Mouse (Mus musculus) olfactory bulb, adult 2 months (tissue): Measurements from ENCODE around the gene Mtnr1a. TPM values are rescaled to one million over a fixed set of nuclear protein-coding genes. Genes with fewer than 3 reads are reported as not detected.
"Not testable (repeated sequence)": the region's sequence is repeated elsewhere in the genome, so short reads cannot be mapped to it uniquely, and the experiment has no call there.

Experiments
- H3K27ac ChIP-seq: fragments of 200-500 bp; 2 replicates; pipeline ENCODE4 v1.5.1; 2012; ENCODE audit warnings: low read depth, low read length; ENCODE audit not compliant: insufficient read depth
- H3K4me1 ChIP-seq: fragments of 200-500 bp; 2 replicates; pipeline ENCODE4 v1.6.1; 2012; ENCODE audit warnings: low read length; ENCODE audit not compliant: control insufficient read depth, insufficient read depth
- H3K4me3 ChIP-seq: fragments of 200-500 bp; 2 replicates; pipeline ENCODE4 v1.5.1; 2012; ENCODE audit warnings: mild to moderate bottlenecking, low read depth, low read length, moderate library complexity; ENCODE audit not compliant: insufficient read depth
- CTCF ChIP-seq: fragments of 200-500 bp; IDR thresholded peaks from 2 replicates; pipeline ENCODE4 v1.5.1; 2012; ENCODE audit warnings: low read depth, mild to moderate bottlenecking, low read length, moderate library complexity; ENCODE audit not compliant: insufficient read depth
- POLR2A ChIP-seq: fragments of 200-500 bp; IDR thresholded peaks from 2 replicates; pipeline ENCODE4 v1.6.1; 2012; ENCODE audit warnings: mild to moderate bottlenecking, low read depth, low read length, moderate library complexity; ENCODE audit not compliant: insufficient read depth
- WGBS: fragments of 180-500 bp; shearing (Covaris S2); methylation state at CpG from one replicate; pipeline ENCODE4 v1.1.7; 2018; 5-methylcytosine and 5-hydroxymethylcytosine counted together
- polyA plus RNA-seq: library from polyadenylated mRNA; stranded (reverse); fragments of >200 nt; gene quantifications from 2 replicates; pipeline ENCODE4 v1.2.4, GENCODE M21; 2012; ENCODE audit warnings: low replicate concordance; ENCODE audit not compliant: missing spikeins, insufficient read depth, insufficient read length

Gene Mtnr1a
- polyA plus RNA-seq, 1 experiment, result not detected

DNA sequence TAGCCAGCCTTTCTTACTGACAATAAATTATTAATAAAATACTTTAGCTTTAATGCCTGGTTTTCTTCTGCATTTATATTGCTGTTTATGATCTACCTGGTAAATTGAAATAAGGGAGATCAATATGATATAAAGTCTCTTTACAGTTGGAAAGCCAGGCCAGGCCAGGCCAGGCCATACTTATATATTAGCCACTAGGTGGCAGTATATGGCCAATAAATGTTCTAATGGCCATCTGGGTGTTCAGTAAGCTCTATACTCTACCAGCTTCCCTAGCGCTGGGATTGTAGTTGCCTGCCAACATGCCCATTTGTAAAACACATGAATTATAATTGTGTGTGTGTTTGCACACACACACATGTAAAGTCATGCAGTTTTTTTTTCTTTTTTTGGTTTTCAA is 16.7 kb upstream of the Mtnr1a start:
- WGBS, result 74% methylated on average over 1 of the region's 1 CpGs
- Histone ChIP-seq H3K4me1 (no peaks in the 10 kb centered on the region), H3K27ac (no peak overlapping the region), H3K4me3 (no peak overlapping the region)
- TF ChIP-seq CTCF (no peak), POLR2A (no peak)

DNA sequence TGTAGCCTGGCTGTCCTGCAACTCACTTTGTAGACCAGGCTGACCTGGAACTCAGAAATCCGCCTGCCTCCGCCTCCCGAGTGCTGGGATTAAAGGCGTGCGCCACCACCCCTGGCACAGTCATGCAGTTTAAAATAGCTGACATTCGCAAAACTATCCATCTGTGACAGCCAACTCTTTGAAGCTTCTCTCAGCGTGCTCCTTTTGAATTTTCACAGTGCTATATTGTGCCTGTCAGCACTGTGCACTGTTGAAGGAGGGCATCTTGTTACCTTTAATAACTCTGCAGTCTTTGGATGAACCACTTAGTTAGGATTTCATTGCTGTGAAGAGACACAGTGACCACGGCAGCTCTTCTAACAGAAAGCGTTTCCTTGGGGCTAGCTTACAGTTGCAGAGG is 16.3 kb upstream of the Mtnr1a start:
- Histone ChIP-seq H3K4me3 (no peak overlapping the region), H3K4me1 (no peaks in the 10 kb centered on the region), H3K27ac (no peak overlapping the region)
- no peak for TF ChIP-seq POLR2A
- TF ChIP-seq CTCF, result no peak
- 91% methylated on average over 9 of the region's 9 CpGs for WGBS

DNA sequence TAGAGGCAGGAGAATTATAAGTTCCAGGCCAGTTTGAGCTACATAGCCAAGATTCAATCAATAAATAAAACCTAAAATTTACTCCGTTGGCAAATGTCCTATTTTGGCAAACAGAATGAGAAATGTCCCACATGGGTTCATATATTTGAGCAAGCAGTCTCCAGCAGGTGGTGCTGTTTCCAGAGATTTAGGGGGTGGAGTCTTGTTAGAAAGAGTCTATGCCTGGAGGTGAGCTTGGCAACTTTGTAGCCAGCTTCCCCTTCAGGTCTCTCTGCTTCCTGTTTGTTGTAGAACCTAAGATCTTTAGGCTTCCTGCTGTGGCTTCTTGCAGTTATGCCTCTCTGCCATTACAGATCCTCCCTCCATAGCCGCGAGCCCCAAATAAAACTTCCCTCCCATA is 13.4 kb upstream of the Mtnr1a start:
- Histone ChIP-seq H3K4me1 (no peaks in the 10 kb centered on the region), H3K4me3 (no peak overlapping the region), H3K27ac (no peak overlapping the region)
- TF ChIP-seq POLR2A (no peak), CTCF (no peak)
- WGBS, result 96% methylated on average over 3 of the region's 3 CpGs

DNA sequence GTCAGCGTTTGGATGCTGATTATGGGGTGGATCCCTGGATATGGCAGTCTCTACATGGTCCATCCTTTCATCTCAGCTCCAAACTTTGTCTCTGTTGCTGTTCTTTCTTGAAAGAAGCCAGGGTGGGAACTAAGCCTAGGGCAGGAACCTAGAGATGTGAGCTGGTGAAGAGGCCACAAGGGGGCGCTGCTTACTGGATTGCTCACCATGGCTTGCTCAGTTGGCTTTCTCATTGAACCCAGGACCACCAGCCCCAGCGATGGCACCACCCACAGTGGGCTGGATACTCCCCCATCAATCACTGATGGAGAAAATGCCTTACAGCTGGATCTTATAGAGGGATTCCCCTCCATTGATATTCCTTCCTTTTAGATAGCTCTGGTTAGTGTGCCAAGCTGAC is 12.1 kb upstream of the Mtnr1a start:
- Histone ChIP-seq H3K27ac (no peak overlapping the region), H3K4me3 (no peak overlapping the region), H3K4me1 (no peaks in the 10 kb centered on the region)
- no peak for TF ChIP-seq CTCF
- TF ChIP-seq POLR2A, result no peak
- WGBS, result 29% methylated on average over 3 of the region's 3 CpGs

DNA sequence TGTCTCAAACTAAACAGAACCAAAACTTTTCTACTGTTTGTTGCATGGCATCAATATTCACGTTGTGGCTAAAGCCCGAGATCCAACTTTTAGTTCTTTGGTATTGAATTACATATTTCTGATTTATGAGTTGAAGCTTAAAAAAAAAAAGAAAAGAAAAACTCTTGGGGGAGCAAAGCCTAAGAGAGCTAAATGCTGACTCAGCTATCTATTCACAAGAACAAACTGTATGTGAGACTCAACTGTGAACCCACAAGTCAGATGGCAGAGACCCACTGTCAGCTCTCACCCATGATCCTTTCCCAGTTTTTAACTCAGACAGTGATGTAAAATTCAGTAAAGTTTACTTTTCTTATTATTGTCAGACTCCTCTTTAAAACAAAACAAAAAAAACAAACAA is 8.9 kb upstream of the Mtnr1a start:
- whole genome bisulfite sequencing, result 95% methylated on average over 2 of the region's 2 CpGs
- no peaks in the 10 kb centered on the region for H3K4me1 ChIP-seq
- H3K4me3 ChIP-seq, result no peak overlapping the region
- H3K27ac ChIP-seq, result no peak overlapping the region
- TF ChIP-seq POLR2A, result no peak
- TF ChIP-seq CTCF, result no peak

DNA sequence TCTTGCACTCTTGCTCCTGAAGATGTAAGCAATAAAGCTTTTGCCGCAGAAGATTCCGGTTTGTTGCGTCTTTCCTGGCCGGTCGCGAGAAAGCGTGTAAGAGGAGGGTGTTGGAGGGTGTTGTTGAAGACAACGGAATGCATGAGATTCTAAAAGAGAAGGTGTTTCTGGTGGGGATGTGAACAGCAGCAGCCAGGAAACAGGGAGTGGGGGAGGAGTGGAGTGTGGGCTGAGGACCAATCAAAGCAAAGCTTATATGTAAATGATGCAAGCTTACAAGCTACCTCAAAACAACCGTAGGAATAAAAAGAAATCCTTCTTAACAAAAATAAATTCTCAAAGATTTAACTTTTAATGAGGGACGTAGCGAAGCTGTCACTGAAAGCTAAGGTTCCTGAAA is 6.6 kb upstream of the Mtnr1a start:
- Histone ChIP-seq H3K4me1 (no peaks in the 10 kb centered on the region), H3K27ac (no peak overlapping the region), H3K4me3 (no peak overlapping the region)
- TF ChIP-seq POLR2A, result no peak
- TF ChIP-seq CTCF, result no peak
- 78% methylated on average over 11 of the region's 11 CpGs for WGBS

DNA sequence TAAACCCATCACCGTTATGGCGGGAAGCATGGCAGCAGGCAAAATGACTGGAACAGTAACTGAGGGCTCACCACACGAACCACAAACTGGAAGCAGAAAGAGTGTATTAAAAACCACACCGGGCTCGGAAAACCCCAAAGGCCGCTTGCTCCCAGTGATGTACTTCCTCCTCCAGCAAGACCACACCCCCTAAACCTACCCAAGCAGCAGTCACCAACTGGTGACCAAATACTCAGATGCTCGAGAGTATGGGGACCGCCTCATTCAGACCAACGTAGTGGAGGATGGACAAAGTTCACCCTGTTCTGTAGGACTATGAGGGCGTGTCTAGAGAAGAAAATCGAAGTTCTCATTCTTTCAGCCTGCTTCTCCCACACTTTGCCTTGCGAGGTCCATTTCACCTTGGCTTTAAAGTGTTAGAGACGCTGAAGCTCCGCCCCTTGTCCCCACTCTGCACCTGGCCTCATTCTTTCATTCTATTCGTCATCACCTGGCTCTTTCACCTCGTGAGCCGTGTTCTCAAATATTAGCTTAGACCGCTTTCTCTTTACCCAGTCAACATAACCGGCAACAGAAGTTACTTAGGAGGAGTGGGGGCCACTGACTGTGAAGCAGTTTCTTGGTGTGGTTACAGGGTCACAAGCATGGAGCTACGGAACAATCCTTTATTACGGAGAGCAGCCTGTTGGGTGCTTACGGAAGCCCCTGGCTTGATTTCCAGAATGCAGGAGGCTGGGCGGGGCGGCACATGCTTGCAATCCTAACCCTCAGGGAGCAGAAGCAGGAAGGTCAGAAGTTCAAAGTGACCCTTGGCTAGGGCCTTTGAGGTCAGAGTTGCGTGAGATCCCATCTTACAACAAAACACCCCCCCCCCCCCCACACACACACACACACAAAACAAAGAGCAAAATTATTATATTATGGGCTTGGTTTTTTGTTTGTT is 5.7 kb upstream of the Mtnr1a start:
- no peak overlapping the region for H3K4me3 ChIP-seq
- H3K27ac ChIP-seq, result no peak overlapping the region
- TF ChIP-seq POLR2A (no peak), CTCF (no peak)
- WGBS, result 88% methylated on average over 25 of the region's 25 CpGs
- H3K4me1 ChIP-seq, result no peaks in the 10 kb centered on the region

DNA sequence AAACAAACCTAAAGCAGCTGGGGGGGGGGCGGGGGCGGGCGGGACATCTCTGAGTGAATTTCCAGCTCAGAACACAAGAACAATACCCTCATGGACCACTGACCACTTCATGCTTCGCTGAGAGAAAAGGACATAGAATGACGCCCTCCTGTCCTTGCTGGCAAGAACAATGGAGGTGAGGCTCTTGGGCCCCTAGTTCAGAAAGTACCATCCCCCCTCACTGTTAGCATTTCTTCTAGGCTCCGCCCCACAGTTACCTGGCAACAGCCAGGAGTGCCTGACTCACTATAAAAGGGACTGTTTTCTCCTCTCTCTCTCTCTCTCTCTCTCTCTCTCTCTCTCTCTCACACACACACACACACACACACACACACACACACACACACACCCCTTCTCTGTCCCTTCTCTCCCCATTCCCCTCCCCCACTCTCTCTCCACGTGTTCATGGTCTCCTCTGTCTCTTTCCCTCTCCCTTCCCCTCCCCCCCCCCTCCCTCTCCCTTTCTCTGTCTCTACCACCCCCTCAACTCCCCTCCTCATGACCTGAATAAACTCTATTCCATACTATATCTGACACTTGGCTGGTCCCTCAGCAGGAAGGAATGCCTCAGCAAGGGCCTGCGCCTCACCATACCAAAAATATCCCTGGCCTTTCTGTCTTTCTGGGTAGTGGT is 4.6 kb upstream of the Mtnr1a start:
- no peak overlapping the region for H3K4me3 ChIP-seq
- 24% methylated on average over 8 of the region's 8 CpGs for WGBS

DNA sequence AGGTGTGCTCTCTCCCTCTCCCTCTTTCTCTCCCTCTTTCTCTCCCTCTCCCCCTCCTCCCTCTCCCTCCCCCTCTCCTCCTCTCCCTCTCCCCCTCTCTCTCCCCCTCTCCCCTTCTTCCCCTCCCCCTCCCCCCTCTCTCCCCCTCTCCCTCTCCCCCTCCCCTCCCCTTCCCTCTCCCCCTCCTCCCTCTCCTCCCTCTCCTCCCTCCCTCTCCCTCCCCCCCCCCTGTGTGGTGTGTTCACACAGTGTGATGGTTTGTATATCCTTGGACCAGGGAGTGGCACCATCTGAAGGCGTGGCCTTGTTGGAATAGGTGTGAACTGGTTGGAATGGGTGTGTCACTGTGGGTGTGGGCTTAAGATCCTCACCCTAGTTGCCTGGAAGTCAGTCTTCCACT is 3.5 kb upstream of the Mtnr1a start:
- H3K4me3 ChIP-seq, H3K27ac ChIP-seq, H3K4me1 ChIP-seq: not testable (repeated sequence)
- 100% methylated on average over 1 of the region's 1 CpGs for WGBS

More for the DNA sequence above, 4.6 kb upstream of the Mtnr1a start:
- TF ChIP-seq POLR2A (no peak), CTCF (no peak)
- no peak overlapping the region for H3K27ac ChIP-seq
- no peaks in the 10 kb centered on the region for H3K4me1 ChIP-seq
